ENCODE assay signal across 7 mouse cellular contexts in genomic region chr12:25093241-25093774, GRCm38 (mm10). TPM values are rescaled to one million over a fixed set of nuclear protein-coding genes. Genes with fewer than 3 reads are reported as not detected.
A peak's percentile ranks its signal among the peaks of the same experiment; 100 is the strongest.
DNase-seq lines count a peak whose midpoint lies in the region; ATAC-seq and TF ChIP-seq lines count a peak whose summit lies in the region.

No protein-coding gene starts in this region.

- TF ChIP-seq CTCF in lung, embryonic 14.5 days (IDR thresholded peaks at IDR 0.05; ENCODE audit: low read depth) = no peak
- TF ChIP-seq CTCF in small intestine, adult 2 months (IDR thresholded peaks at IDR 0.05; ENCODE audit: extremely low read depth, insufficient read length, insufficient replicate concordance, low read depth, low read length) = no peak

- WGBS in embryonic facial prominence, embryonic 11.5 days = 10% methylated on average over 11 of the region's 11 CpGs
- WGBS in intestine, embryonic 16.5 days = 17% methylated on average over 11 of the region's 11 CpGs
- WGBS in lung, embryonic 14.5 days = 16% methylated on average over 11 of the region's 11 CpGs
- 23% methylated on average over 11 of the region's 11 CpGs for WGBS in small intestine, adult 2 months

- no peaks in the 10 kb centered on the region; the same call in 1 of the 2 replicates for H3K4me1 ChIP-seq in embryonic facial prominence, embryonic 11.5 days (ENCODE audit: control insufficient read depth, insufficient read depth, low read length)
- H3K4me1 ChIP-seq in intestine, embryonic 16.5 days (ENCODE audit: control insufficient read depth, insufficient read depth, low read length) = peaks cover 30% of the 10 kb centered on the region
- 0 out of 2 replicates have a peak, but pooled peaks cover 7% of the 10 kb centered on the region for H3K4me1 ChIP-seq in lung, embryonic 14.5 days (ENCODE audit: insufficient read depth)
- peaks cover 19% of the 10 kb centered on the region for H3K4me1 ChIP-seq in small intestine, adult 2 months (ENCODE audit: control insufficient read depth, insufficient read depth, insufficient read length, low read length)

- ATAC-seq in embryonic facial prominence, embryonic 11.5 days (replicated peaks; ENCODE audit: insufficient number of reproducible peaks, low FRiP score, low TSS enrichment, low read depth) = no peak
- ATAC-seq in intestine, embryonic 16.5 days = no peak
- ATAC-seq in lung, embryonic 14.5 days (ENCODE audit: insufficient read depth) = no peak
- no peak for ATAC-seq in activated CD4-positive, CD25-positive, alpha-beta regulatory T cell, adult 4 months

- TF ChIP-seq POLR2A in small intestine, adult 2 months (IDR thresholded peaks at IDR 0.05; ENCODE audit: low read depth, low read length) = no peak

- no peaks in the 10 kb centered on the region for H3K27me3 ChIP-seq in embryonic facial prominence, embryonic 11.5 days (ENCODE audit: control insufficient read depth, insufficient read depth, low read length)
- no peaks in the 10 kb centered on the region for H3K27me3 ChIP-seq in intestine, embryonic 16.5 days (replicated peaks; ENCODE audit: control insufficient read depth, insufficient read depth, low read length)
- no peaks in the 10 kb centered on the region for H3K27me3 ChIP-seq in lung, embryonic 14.5 days (ENCODE audit: insufficient read depth, low read length)
- no peaks in the 10 kb centered on the region for H3K27me3 ChIP-seq in small intestine, adult 2 months (ENCODE audit: control insufficient read depth, insufficient read depth, low read length)

- H3K4me3 ChIP-seq in embryonic facial prominence, embryonic 11.5 days (ENCODE audit: low read depth, low read length) = peak overlapping the region; percentile 41
- peak overlapping the region; percentile 48 for H3K4me3 ChIP-seq in intestine, embryonic 16.5 days (ENCODE audit: low read length)
- H3K4me3 ChIP-seq in lung, embryonic 14.5 days (ENCODE audit: low read depth, low read length) = peak overlapping the region; percentile 41
- peak overlapping the region; percentile 31 for H3K4me3 ChIP-seq in small intestine, adult 2 months (ENCODE audit: low read depth, low read length)

- H3K9ac ChIP-seq in embryonic facial prominence, embryonic 11.5 days (replicated peaks; ENCODE audit: low read length) = peak overlapping the region; percentile 65
- H3K9ac ChIP-seq in intestine, embryonic 16.5 days (ENCODE audit: low read depth, low read length) = peak overlapping the region; percentile 68
- H3K9ac ChIP-seq in lung, embryonic 14.5 days = peak overlapping the region; percentile 56

- no peaks in the 10 kb centered on the region for H3K36me3 ChIP-seq in embryonic facial prominence, embryonic 11.5 days (replicated peaks; ENCODE audit: control insufficient read depth, insufficient read depth, low read depth, low read length)
- no peaks in the 10 kb centered on the region for H3K36me3 ChIP-seq in intestine, embryonic 16.5 days (ENCODE audit: control insufficient read depth, insufficient read depth, low read length)
- H3K36me3 ChIP-seq in lung, embryonic 14.5 days (ENCODE audit: insufficient read depth) = peaks cover 6% of the 10 kb centered on the region; the same call in 1 of the 2 replicates
- H3K36me3 ChIP-seq in small intestine, adult 2 months (ENCODE audit: control insufficient read depth, insufficient read depth, low read length) = no peaks in the 10 kb centered on the region

- peak overlapping the region; percentile 71 for H3K4me2 ChIP-seq in embryonic facial prominence, embryonic 11.5 days (ENCODE audit: low read depth, low read length)
- peak overlapping the region; percentile 62 for H3K4me2 ChIP-seq in intestine, embryonic 16.5 days (ENCODE audit: low read depth, low read length)
- peak overlapping the region; percentile 73 for H3K4me2 ChIP-seq in lung, embryonic 14.5 days

- H3K27ac ChIP-seq in embryonic facial prominence, embryonic 11.5 days (replicated peaks; ENCODE audit: low read depth, low read length) = peak overlapping the region; percentile 49; the same call in 1 of the 2 replicates
- peak overlapping the region; percentile 81 for H3K27ac ChIP-seq in intestine, embryonic 16.5 days (ENCODE audit: low read length)
- peak overlapping the region; percentile 79; the same call in 1 of the 2 replicates for H3K27ac ChIP-seq in lung, embryonic 14.5 days (ENCODE audit: low read depth)
- H3K27ac ChIP-seq in small intestine, adult 2 months (ENCODE audit: insufficient read depth, low read depth, low read length) = peak overlapping the region; percentile 3; the same call in 1 of the 2 replicates

- H3K9me3 ChIP-seq in embryonic facial prominence, embryonic 11.5 days (replicated peaks; ENCODE audit: control insufficient read depth, low read length) = no peaks in the 10 kb centered on the region
- no peaks in the 10 kb centered on the region for H3K9me3 ChIP-seq in intestine, embryonic 16.5 days (ENCODE audit: control insufficient read depth, low read length)
- H3K9me3 ChIP-seq in lung, embryonic 14.5 days (ENCODE audit: low read depth, low read length) = no peaks in the 10 kb centered on the region

- peak; percentile 4 to 10 for DNase-seq in urinary bladder, postnatal 36 days (ENCODE audit: low spot score in 2 of 2)
- no peak for DNase-seq in urinary bladder, postnatal 4 days (ENCODE audit: low spot score in 2 of 2)
- DNase-seq in embryonic facial prominence, embryonic 11.5 days (ENCODE audit: low spot score) = peak; percentile 26
- peak; percentile 29 for DNase-seq in lung, embryonic 14.5 days

RNA-seq across cellular contexts. Expression of gene Id2, which starts 3.6 kb away (rescaled TPM):
- polyA plus RNA-seq in embryonic facial prominence, embryonic 11.5 days (2014; fragmentation: Nextera tagmentation; extraction: Ambion mirVana) = 583 and 606 TPM in 2 replicates
- 333 and 353 TPM in 2 replicates for polyA plus RNA-seq in intestine, embryonic 16.5 days (2015; fragmentation: Nextera tagmentation; extraction: Ambion mirVana)
- 470 and 497 TPM in 2 replicates for polyA plus RNA-seq in lung, embryonic 14.5 days (2014; fragmentation: Nextera tagmentation; extraction: Ambion mirVana)
- 42.1 and 88.2 TPM in 2 replicates for polyA plus RNA-seq in small intestine, adult 2 months (2012; rRNA removed)
- polyA plus RNA-seq in activated CD4-positive, CD25-positive, alpha-beta regulatory T cell, adult 4 months (2017; shearing (Covaris generic)) = 100 to 1,000 TPM; 302 to 334 TPM

Comparison
In these comparisons a context has a peak if more than half of its experiments do, and no peak if none do; other contexts are left out.
1. DNase-seq: peak in urinary bladder, postnatal 36 days (2 of 2), embryonic facial prominence, embryonic 11.5 days (single experiment) and lung, embryonic 14.5 days (single experiment); none in urinary bladder, postnatal 4 days (0 of 2).
2. H3K27ac ChIP-seq: peak in every context shown above with its lines; median percentile 81 in intestine, embryonic 16.5 days; 79 in lung, embryonic 14.5 days; 49 in embryonic facial prominence, embryonic 11.5 days; 3 in small intestine, adult 2 months.
3. Peak in every context shown above with its lines, with median percentiles within 50 percentile points of each other: H3K4me2 ChIP-seq, H3K4me3 ChIP-seq and H3K9ac ChIP-seq.